Mouse (Mus musculus): ENCODE measurements around the gene Thyn1.

Thyn1 gene

DNA sequence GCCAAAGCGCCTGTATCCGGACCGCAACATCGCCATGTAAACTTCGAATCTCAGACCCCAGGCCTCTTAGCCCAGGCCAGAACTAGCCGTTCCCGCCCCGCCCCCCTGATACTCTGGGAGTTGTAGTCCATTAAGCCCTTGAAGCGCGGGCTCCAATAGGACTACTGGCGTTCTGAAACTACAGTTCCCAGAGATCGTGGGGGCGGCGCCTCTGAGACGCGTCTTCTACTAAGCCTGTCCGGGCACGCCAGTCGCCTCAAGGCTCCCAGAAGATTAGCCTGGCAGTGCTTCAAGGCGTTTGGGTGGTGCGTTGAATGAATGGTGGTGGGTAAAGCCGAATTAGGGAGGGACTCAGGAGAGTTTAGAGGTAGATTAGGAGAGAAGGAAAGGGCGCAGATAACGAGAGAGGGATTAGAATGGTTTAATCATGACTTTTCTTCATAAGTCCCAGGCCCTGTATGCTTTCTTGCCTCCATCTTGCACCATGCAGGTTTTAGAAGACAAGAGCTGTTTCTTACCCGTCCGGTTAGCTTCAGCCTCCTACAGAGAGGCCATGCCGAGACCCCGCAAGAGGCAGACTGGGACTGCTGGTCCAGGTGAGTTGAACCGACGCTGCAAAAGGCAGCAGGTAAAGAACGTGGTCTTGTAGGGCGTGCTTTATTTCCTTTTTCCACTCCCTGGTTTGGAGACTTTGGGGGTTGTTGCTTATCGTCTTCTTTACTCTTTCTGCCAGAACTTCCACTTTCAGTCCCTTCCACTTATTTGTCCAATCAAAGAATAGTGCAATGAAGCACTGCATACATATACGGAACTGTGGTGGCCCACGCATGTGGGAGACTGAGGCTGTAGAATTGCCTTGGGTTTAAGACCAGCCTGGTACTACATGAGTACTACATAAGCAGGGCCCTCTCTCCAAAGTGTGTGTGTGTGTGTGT is at the start of gene Thyn1, which contains the start of gene Acad8:
Gene Thyn1, plus strand, starts transcription at position 250 of the 935 bp plus-strand sequence.
Gene Acad8, minus strand, starts transcription at position 106 of the 935 bp plus-strand sequence.
- peak; percentile 90 for DNase-seq (ENCODE audit: low spot score)

DNA sequence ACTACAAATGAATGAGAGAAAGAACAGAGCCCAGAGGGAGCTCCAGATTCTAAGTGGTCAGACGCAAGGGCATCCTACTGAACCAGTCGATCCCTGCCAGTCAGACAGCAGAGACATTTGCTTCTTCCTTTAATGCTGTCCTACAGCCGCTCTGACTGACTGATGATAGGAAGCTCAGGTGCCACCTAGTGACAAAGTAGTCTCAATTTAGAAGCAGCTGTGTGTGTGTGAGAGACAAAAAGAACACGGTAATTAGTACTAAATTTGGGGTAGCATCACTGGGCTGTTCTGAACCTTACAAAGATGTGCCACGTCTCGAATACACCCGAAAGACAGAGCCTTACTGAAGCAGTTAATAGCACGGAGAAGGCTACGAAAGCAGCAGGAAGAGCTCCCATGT is 21.8 kb upstream of the Thyn1 start:
- DNase-seq (ENCODE audit: low spot score) = no peak

DNA sequence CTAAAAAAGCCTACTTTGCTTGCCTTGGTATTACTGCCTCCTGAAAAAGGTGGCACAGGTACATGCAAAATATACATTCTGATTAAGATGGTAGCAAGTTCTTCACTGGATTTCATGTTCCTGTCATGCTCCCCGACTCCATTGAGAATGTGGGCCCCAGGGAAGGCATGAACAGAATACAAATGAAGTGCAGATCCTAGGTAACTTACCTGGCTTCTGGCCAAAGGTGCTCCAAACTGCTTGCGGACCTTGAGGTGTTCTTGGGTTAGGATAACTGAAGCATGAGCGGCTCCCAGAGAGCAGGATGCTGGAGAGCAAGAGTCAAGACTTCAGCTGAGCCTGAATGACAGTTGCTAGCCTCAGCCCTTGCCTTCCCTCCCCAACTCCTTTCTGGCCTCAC is 20.7 kb upstream of the Thyn1 start:
- no peak for DNase-seq (ENCODE audit: low spot score)

DNA sequence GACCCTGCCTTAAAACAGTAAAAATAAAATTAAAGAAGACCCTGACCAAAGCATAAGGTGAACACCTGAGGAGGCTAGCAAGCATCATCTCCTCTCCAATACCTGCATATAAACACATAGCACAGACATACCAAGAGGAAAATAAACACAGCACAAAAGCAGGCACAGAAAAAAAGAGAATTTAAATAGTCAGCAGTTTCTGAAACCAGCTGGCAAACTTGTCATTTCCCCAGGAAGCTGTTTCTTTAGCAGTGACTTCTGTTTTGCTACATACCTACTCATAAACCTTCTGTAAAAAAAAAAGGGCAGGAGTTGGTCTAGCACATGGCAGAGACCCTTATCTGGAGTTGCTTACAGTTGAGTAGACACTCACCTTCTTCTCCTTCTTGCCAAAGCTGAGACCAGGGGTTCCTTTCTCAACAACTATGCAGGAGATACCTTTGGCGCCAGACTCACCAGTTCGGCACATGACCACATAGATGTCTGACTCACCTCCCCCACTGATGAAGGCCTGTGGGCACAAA is 14.4 kb upstream of the Thyn1 start:
- DNase-seq (ENCODE audit: low spot score) = no peak

DNA sequence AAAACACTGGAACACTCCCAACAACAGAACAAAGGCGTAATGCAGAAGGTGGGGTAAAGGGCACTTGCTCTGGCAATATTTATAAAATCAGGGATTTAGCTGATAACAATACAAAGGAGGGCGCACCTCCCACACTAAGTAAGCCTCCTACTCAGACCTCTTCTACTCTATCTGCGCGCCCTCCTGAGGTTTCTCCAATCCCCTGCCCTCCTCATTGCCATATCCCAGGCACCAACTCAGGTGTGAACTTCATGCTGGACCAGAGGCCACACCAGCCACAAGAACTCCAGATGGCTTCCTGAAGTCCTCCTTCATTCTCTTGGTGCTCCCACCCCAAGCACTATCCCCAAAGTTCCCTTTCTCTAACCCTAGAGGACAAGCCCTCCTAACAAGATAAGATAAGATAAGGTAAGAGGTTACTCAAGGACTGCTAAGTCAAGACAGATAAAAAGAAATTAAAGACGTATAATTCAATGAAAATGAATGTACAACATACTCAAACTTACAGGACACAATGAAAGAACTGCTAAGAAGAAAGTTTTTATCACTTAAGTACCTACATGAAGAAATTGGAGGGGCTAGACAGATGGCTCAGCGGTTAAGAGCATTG is 13.7 kb upstream of the Thyn1 start:
- no peak for DNase-seq (ENCODE audit: low spot score)

DNA sequence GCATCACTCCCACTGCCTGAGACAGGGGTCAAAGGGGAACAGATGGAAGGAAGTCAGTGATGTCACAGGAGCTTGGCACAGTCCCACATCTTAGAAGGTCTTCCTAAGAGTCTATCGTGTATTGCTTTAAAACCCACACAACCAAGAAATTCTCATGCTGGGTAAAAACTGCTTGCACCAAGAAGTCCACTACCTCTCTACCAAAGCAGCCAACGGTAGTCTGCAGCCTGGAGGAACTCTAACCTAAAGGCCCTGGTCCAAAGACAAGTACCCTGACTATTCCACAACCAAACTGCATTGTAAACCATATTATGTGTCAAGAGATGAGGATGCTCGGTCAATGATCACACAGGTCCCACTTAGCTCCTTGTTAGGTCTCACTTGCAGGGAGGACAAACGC is 9.3 kb upstream of the Thyn1 start:
- no peak for DNase-seq (ENCODE audit: low spot score)

DNA sequence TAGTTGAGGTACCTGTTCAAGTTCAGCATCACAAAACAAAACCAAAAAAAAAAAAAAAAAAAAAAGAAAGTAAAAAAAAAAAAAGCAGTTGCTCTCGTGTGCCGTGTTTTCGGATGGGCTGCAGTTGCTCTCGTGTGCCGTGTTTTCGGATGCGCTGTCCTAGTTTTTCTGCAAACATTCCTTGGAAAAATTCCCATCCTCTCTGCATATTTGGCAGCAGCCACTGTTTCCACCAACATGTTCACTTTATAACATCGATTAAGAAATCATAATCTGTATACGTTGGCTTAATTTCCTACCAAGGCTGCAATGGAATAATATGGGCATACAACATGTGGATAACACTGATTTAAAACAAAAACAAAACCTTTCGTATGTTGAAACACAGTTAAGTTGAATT is 6.4 kb upstream of the Thyn1 start:
- no peak for DNase-seq (ENCODE audit: low spot score)

DNA sequence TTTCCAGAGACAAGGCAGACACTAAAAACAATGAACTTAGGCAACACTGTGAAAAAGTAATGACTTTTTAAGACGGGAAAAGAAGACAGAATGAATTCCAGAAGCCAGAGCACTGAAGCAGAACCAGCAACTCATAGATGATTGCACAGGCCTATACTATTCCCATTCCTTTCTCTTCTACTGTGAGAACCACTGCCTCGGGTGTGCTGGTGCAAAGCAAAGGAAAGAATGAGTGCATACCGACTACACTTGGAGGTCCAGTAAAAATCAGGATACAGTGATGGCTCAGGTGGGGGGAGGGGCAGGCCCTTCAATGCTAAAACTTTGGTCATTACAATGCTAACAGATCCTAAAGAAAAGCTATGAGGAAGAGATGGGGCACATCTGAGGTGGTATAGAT is 5.6 kb upstream of the Thyn1 start:
- no peak for DNase-seq (ENCODE audit: low spot score)

DNA sequence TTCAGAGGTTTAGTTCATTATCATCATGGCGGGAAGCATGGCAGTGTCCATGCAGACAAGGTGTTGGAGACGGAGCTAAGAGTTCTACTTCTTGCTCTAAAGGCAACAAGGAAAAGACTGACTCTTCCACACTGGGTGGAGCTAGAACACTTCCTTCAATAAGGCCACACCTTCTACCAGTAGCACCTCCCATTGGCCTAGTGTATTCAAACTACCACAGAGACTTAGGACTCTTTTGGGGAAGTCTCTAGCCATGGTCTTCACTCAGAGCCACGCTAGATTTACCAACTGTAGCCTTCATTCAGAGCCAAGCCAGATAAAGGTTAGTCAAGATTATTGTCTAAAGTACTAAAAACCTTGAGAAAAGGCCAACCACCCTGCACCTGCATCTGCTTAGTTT is 2.4 kb upstream of the Thyn1 start:
- no peak for DNase-seq (ENCODE audit: low spot score)

DNA sequence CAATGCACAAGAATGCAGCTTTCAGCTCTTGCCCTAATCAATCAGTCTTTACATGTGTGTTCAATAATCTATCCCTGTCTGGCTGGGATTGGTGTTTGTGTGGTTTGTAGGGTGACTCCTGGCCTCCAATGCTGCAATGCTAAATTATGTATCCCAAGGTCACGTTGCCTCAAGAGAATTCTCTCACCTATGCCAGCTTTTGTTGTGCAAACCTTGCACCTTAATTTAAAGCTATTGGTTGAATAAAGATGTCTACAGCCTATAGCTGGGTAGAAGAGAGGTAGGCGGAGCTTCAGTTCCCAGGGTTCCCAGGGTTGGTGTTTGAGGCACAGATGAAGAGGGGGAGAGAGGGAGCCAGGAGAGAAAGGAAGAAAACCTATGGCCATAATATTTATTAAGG is 2.0 kb upstream of the Thyn1 start:
- no peak for DNase-seq (ENCODE audit: low spot score)

DNA sequence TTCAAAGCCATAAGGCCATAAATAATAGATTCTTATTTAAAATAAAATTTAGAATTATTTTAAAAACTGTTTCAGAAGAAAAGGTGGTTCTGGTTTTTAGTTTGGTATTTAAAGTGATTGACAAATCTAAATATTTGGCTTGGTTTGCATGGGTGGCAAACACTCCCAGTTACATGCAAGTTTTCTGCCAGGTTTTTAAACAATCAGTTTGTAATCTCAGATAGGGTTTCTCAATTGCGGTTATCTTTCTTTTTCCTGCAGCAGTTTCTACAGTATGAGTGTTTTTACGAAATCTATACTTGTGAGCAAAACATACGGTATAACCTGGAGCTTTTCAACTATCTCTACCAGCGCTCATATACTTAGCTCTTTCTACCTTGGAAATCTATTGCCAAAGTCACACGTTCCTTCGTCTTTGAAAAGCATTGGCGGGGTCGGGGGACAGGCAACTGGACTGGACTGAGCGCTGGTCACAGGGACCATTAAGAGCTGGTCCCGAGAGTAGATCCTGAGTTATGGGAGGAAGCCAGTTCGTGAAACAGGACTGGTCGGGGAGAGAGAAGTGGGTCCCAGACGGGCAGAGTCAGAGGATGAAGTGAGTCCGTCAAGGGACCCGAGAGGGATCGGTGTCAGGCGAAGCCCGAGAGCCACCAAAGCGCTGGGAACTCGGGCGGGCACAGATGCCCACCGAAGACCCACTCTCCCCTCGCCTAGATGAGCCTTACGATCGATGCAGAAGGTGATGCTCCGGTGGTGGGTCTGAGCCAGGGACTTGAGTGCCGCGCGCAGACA is 645 bp upstream of the Thyn1 start:
- no peak for DNase-seq (ENCODE audit: low spot score)

DNA sequence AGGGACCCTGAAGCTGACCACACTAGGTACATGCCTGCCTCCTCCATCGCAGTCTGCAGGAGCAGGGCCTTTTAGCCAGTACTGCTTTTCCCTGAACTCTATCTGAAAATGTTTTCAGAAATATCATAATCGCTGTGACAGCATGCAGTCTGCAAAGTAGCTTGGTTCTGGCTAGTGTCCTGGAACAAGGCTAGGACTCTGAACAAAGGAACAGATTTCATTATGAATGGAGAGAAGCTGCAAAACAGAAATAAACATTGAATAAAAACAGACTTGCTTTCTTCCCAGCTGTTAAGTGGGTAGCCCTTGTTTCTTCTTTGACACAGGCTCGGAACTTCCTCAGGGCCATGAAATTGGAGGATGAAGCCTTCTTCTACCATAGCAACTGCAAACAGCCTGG is 5.7 kb downstream of the Thyn1 start:
- DNase-seq (ENCODE audit: low spot score) = no peak

DNA sequence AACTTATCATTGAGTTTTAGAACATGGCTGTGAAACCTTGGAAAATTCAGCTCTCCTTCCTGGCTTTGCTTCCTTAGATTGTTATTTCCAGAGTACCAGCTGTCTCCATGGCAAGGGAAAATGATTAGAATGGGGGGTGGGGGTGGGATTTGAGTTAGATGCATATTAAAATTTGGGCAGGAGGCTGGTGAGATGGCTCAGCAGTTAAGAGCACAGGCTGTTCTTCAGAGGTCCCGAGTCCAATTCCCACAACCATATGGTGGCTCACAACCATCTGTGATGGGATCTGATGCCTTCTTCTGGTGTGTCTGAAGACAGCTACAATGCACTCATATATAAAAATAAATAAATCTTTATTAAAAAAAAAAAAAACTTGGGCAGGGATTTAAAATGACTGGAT is 6.4 kb downstream of the Thyn1 start:
- no peak for DNase-seq (ENCODE audit: low spot score)

DNA sequence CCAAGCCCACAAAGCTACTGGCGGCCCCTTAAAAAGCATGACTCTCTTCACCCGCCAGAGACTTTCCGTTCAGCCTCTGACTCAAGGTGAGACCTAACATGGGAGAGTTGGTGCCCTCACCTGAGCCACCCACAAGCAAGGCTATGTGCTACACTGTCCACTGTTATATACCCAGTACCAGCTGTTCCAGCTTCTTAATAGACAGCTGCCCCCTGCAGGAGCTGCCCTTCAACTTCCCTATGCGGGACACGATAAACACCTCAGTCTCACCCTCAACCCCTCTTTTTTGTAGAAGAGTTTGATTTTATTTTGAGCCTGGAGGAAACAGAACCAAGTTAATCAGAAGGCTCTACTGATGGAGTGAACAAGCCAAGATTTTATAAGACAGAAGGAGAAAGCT is 7.4 kb downstream of the Thyn1 start:
- DNase-seq (ENCODE audit: low spot score) = no peak

DNA sequence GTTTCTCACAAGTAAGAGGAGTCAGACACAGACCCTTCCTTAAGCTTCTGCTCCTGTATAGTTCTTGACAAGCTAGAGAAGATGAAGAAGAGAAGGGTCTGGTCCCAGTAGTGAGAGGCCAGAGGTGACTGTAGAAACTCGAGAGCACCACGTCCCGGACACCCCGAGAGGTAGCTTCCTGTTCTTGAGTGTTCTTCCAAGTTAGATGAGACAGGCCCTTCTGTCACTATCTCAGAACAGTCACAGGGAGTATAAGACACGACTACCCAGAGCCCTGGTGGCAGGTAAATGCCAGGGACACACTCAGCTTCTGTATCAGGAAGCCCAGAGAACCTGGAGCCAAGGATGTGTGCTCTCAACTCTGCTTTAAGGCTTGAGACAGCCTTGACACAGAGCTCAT is 9.7 kb downstream of the Thyn1 start:
- no peak for DNase-seq (ENCODE audit: low spot score)

DNA sequence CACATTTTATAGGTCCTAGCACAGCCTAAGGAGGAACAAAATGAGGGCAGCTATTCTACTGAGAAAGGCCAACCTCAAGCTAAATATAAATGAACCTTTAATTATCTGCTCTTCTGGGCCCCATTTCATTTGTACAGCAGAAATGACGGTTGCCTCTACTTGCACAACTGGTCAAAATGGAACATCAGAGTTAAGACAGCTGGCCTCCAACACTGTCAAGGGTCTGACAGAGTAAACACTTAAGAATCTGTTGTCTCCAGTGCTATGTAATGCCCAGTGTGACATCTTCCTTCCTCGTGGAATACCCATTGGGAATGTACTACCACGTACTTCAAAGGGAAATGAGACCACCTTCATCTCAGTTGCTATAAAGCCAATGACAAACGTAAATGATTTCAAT is 12.1 kb downstream of the Thyn1 start:
- no peak for DNase-seq (ENCODE audit: low spot score)

DNA sequence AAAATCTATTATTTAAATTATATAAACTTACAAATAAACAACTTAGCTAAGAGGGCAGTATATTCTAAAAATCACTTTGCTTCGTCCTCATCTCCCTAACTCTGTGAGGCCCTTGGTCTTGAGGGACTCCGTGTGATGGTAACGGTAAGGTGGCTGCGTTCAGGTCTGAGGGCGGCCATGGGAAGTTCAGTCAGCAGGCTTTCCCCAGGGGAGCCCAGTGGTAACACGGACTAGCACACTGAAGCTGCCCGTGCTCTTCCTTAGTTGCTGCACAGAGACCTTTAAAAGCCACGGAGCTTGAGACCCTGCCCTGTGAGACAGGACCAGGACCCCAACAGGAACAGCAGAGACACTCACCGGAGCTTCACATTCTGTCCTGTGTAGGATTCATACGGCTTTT is 19.5 kb downstream of the Thyn1 start:
- no peak for DNase-seq (ENCODE audit: low spot score)

DNA sequence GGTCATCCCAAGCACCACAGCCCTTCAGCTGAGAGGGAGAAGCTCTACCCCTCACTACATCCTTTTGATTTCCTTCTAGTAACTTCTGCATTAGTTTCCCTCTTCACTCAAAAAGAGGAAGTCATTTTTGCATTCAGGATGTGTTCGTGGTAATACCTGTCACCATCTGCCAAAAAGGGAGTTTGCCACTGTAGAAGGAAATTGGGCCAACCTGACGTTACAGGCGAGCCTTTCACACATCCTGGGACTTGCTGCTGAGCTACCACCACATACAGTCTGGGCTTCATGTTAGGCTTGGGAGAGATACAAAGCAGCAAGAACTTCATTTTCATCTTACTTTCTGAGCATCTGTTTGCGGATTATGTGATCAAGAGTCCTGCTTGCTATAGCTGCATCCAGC is 24.2 kb downstream of the Thyn1 start:
- no peak for DNase-seq (ENCODE audit: low spot score)

DNA sequence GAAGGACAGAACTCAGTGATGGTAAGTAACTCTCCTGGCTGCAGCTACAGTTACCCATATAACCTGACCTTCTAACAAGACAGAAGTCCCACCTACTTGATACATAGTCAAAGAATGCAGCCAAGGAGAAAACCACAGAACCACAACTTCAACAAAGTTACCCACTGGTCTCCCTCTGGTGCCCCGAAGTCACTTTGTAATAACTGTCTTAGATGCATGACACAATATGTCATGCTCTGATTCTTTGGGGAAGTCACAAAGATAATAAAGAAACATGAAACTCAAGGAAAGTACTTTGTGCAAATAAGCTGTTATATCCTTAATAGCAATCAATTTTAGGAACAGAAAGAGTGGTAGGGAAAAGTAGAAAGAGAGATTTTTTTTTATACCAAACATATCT is 27.2 kb downstream of the Thyn1 start:
- DNase-seq (ENCODE audit: low spot score) = no peak

DNA sequence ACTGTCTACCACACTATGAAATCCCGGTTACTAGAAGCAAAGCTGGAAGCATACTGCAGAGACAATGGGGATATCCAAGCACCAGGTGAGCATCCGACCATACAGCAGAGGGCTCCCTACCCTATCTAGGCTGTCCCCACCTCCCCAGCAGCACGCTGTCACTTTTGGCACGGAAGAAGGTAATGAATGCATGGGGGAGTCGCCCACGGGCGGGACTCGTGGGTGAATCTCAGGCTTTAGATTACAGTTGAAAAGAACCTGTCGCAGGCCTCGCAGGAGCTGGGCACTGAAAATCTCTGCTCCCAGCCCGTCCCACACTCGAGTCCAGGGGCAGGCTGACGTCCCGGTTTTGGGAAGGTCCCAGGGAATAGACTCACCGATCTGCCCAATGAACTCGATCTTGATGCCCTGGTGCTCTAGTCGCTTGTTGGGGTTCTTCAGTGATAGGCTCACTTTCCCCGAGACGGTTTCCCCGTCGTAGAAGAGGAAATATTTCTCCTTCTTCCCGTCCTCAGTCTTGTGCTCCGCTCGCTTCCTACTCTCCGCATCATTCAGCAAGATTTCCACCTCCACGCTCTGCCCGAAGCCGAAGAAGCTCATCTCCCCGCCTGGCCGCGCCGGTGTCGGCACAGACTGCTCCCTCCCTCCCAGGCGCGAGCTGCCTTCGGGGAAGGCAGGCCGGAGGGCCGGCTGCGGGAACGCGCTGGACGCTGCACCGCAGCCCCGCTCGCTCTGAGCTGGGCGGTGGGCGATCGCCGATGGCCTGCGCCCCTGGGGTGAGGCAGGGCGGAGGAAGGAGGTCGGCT is 29.7 kb downstream of the Thyn1 start:
- DNase-seq (ENCODE audit: low spot score) = no peak
